Mouse (Mus musculus) CH12.LX (cell line): ENCODE measurements around the gene Cdk14.

Experiments
- CTCF ChIP-seq, 2 experiments: IDR thresholded peaks in 1 of 2; conservative IDR thresholded peaks in 1 of 2; 2 replicates each; pipeline ENCODE4 v1.5.1; 2011 to 2012; ENCODE audit warnings: low read depth in 2 of 2, low read length in 2 of 2, improper control_type of control experiment in 1 of 2, inconsistent platforms in 1 of 2, mild to moderate bottlenecking in 1 of 2, moderate library complexity in 1 of 2
- ETS1 ChIP-seq: conservative IDR thresholded peaks from 2 replicates; pipeline ENCODE4 v1.6.1; 2012; ENCODE audit warnings: low read depth, mild to moderate bottlenecking, inconsistent platforms, low read length, improper control_type of control experiment, moderate library complexity
- NRF1 ChIP-seq: IDR thresholded peaks from 2 replicates; pipeline ENCODE4 v1.6.1; 2014; ENCODE audit warnings: low read depth, mild to moderate bottlenecking, inconsistent platforms, low read length, improper control_type of control experiment, moderate library complexity
- POLR2A ChIP-seq: IDR thresholded peaks from 2 replicates; pipeline ENCODE4 v1.6.1; 2011; ENCODE audit warnings: low read depth, mild to moderate bottlenecking, improper control_type of control experiment, low read length
- RAD21 ChIP-seq: IDR thresholded peaks from 2 replicates; pipeline ENCODE4 v1.6.1; 2011; ENCODE audit warnings: low read depth, mild to moderate bottlenecking, low read length, improper control_type of control experiment, moderate library complexity
- RCOR1 ChIP-seq: conservative IDR thresholded peaks from 2 replicates; pipeline ENCODE4 v1.6.1; 2012; ENCODE audit warnings: low read depth, mild to moderate bottlenecking, inconsistent platforms, low read length, improper control_type of control experiment
- TCF12 ChIP-seq: IDR thresholded peaks from 2 replicates; pipeline ENCODE4 v1.6.1; 2014; ENCODE audit warnings: low read depth, mild to moderate bottlenecking, inconsistent platforms, low read length, improper control_type of control experiment
- USF2 ChIP-seq: conservative IDR thresholded peaks from 2 replicates; pipeline ENCODE4 v1.6.1; 2011; ENCODE audit warnings: low read depth, low read length, improper control_type of control experiment
- ZNF384 ChIP-seq: IDR thresholded peaks from 2 replicates; pipeline ENCODE4 v1.6.1; 2012; ENCODE audit warnings: low read depth, low read length, improper control_type of control experiment, inconsistent platforms

DNA sequence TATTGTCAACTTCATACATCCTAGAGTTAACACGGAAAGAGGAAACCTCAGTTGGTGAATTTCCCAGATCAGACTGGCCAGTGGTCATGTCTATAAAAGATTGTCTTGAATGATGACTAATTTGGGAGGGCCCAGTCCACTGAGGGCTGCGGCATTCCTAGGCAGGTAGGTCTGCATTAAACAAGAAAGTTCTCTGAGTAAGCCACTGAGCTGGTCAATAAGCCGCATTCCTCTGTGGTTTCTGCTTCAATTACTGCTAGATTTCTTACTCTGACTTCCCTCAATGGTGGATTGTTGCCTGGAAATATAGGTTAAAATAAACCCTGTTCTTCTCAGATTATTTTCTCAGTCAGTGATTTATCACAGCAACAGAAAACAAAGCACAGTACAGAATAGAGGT lies 631.6 kb downstream of the Cdk14 start:
- TF ChIP-seq ETS1 (no peak), POLR2A (no peak), CTCF (conservative IDR thresholded peaks at IDR 0.05 in 1 of 2, IDR thresholded peaks at IDR 0.05 in 1 of 2; ENCODE audit: low read depth in 2 of 2, low read length in 2 of 2) (no peak), RAD21 (no peak), USF2 (no peak), TCF12 (no peak), NRF1 (no peak), RCOR1 (no peak), ZNF384 (no peak)
